Mouse (Mus musculus) gastrocnemius, postnatal 36 days (tissue): ENCODE data around the gene Ccdc82. TPM values are rescaled to one million over a fixed set of nuclear protein-coding genes. Genes with fewer than 3 reads are reported as not detected.

Source experiments
- DNase-seq, 2 experiments: peaks; one replicate each; pipeline ENCODE4 v3.0.0; 2022
- intact Hi-C: fragments of 180-260 bp; cut with DNase I; formaldehyde crosslinking; loops from one replicate; pipeline ENCODE4 v1.15.1; 2025
- long read RNA-seq, 2 experiments: library from polyadenylated mRNA; stranded (forward); transcript quantifications; one replicate each; pipeline ENCODE4 v2.0.0; 2021
- total RNA-seq, 2 experiments: library from RNA; stranded (reverse); gene quantifications; 2 replicates each; pipeline ENCODE4 v1.2.3; 2021

The Ccdc82 gene
- 1 to 10 TPM; 3.5 to 3.7 TPM for total RNA-seq
- long read RNA-seq, experiment 1, partial matches to known transcripts: 0 of 1 reads
- long read RNA-seq, experiment 1, other reads (novel, unspliced or antisense): 0 of 1 reads
- long read RNA-seq, experiment 2, full-length matches to known transcripts: 1 of 3 reads
- long read RNA-seq, experiment 2, partial matches to known transcripts: 2 of 3 reads
- long read RNA-seq, experiment 2, other reads (novel, unspliced or antisense): 0 of 3 reads

DNA sequence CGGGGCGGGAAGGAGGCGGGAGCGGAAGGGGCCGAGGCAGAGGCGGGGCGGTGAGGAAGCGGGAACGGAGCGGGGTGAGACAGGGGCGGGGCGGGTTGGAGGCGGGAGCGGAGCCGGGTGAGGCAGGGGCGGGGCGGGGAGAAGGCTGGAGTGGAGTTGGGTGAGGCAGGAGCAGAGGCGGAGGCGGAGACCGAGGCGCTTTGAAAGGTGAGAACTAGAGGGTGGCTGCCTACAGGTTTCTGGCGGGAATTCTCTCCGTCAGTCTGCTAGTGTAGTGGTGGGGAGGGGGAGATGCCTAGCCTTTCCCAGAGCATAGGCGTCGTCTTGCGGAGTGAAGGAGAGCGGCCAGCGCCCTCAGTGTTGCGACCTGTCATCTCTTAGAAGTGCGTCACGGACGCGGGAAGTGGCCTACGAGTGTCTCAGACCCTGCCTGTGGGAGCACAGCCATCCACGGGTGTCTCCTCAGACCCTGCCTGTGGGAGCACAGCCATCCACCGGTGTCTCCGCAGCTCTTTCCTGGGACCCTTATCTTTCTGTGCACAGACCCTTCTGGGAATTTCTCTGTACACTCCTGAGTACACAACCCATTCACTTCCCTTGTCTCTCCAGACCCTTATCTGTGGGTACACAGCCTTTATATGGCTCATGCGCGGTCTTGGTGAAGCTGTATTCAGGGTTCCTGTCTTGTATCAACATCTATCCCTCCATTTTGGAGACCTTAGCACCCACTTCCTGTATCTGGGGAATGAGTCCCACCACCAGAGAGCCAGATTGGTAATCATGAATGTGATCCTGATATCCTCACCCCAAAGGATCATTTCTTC is at the start of gene Ccdc82:
Gene Ccdc82, plus strand, starts transcription at position 141 of the 824 bp plus-strand sequence.
- intact Hi-C loops: loop anchor here (5.0 kb wide), 1 partner anchor 580 kb away; the partner anchor contains the start of genes Cep57 and Fam76b
- peak; percentile 70 to 93 for DNase-seq

DNA sequence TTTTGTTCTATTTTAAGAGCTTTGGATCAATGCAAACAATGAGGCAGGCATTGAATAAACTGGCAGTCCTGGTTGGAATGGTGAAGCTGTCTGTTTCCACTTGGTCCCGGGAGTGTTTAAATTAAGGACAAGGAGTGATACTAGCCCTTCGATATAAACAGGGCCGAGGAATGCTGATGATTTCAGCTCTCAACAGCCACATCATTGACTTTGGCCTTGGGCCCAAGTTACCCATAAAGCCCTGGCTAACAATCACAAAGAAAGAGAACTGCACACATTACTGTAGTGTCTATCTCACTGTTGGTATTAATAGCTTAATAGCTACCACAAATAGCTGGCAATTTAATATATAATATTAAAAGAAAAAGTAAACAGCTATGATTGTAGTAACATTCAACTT is 46.7 kb upstream of the Ccdc82 start:
- intact Hi-C loops: no loop called here

DNA sequence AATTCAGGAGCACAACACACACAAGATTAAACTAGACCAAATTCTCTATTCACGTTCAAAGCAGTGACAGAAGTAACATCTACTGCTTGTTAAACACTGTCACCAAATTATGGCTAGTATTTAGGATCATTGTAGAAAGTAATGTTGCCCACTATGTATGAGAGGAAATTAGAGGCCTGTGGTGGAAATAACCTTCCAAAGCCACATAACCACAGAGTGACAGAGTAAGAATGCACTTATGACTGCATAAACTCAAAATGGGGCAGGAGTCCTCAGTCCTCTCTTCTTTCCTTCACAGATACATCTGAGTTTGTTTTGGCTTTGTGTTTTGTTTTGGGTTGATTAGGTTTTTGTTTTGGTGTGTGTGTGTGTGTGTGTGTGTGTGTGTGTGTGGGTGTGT is 43.6 kb upstream of the Ccdc82 start:
- no peak for DNase-seq
- intact Hi-C loops: no loop called here

More for the DNA sequence above, 46.7 kb upstream of the Ccdc82 start:
- no peak for DNase-seq

GRCm38 (mm10) chr9:13203681-13204080 is 43.1 kb upstream of the Ccdc82 start:
- DNase-seq: no peak
- intact Hi-C loops: no loop called here

GRCm38 (mm10) chr9:13206369-13206768 is 40.4 kb upstream of the Ccdc82 start:
- intact Hi-C loops: no loop called here
- DNase-seq: no peak

- intact Hi-C loops: no loop called here
- no peak for DNase-seq
Measured at GRCm38 (mm10) chr9:13225872-13226271, 20.9 kb upstream of the Ccdc82 start.

DNA sequence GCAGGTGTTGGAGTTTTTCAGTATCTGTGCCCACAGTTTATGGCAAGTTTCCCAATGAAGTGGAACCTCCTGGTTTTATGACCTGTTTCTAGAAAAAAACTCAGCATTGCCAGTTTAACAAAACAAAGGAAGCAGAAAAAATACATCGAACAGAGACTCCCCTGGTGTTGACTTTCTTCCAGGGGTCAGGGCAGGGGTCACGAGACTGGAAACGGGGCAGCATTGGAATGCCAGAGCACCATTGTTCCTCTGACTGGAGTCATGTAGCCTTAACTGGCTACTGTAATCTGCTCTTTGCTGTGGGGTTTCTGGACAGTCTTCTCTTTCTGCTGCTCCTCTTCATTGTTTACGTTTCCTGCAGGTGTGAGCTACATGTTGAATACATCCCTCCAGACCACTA is 16.2 kb upstream of the Ccdc82 start:
- intact Hi-C loops: no loop called here
- DNase-seq: no peak

GRCm38 (mm10) chr9:13231545-13232216 is 15.1 kb upstream of the Ccdc82 start:
- DNase-seq: no peak
- intact Hi-C loops: loop anchor here (1.0 to 2.0 kb wide), 2 partner anchors 421 to 486 kb away; no protein-coding TSS in a partner anchor

- intact Hi-C loops: no loop called here
- no peak for DNase-seq
Measured at GRCm38 (mm10) chr9:13242321-13242720, 4.4 kb upstream of the Ccdc82 start.

DNA sequence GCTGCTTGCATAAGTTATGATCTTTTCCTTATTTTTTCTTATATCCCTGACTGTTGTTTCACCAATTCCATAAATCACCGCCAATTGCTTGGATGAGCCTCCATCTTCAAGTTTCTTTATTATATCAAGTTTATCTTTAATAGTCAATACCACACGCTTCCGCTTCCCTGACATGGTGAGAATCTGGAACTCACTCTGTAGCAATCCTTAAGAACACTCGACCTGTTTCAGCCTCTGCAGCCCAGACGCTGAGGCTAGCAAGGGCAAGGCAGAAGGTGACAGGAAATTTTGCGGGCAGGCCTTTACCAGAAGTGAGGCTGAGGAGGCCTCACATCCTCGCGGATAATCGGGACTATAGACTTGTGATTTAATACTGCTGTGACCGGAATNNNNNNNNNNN is 1.3 kb upstream of the Ccdc82 start, which contains the start of gene Jrkl:
Gene Jrkl, minus strand, starts transcription at position 349 of the 400 bp plus-strand sequence.
- intact Hi-C loops: loop anchor here (5.0 kb wide), 1 partner anchor 582 kb away; the partner anchor contains the start of genes Cep57 and Fam76b
- peak in 1 of 2 experiments; percentile 21 for DNase-seq

DNA sequence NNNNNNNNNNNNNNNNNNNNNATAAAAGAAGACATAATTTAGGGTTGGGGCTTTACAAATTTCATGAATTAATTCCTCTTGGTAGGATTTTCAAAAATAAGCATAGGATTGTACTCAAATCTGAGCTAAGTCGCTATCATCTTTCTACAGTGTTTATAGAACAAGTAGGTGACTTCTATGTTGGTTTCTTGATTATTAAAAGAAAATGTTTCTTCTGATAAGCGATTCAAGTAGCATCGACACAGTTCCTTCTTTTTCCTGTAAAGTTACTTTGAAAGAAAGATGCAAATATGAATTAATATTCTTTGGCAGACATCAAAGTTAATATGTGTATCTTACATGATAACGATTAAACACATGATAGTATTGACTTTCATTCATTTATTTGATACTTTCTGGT is 1.3 kb downstream of the Ccdc82 start:
- intact Hi-C loops: loop anchor here (5.0 kb wide), 1 partner anchor 579 kb away; the partner anchor contains the start of genes Cep57 and Fam76b
- no peak for DNase-seq

GRCm38 (mm10) chr9:13251251-13251650 is 4.5 kb downstream of the Ccdc82 start:
- no peak for DNase-seq
- intact Hi-C loops: no loop called here

DNA sequence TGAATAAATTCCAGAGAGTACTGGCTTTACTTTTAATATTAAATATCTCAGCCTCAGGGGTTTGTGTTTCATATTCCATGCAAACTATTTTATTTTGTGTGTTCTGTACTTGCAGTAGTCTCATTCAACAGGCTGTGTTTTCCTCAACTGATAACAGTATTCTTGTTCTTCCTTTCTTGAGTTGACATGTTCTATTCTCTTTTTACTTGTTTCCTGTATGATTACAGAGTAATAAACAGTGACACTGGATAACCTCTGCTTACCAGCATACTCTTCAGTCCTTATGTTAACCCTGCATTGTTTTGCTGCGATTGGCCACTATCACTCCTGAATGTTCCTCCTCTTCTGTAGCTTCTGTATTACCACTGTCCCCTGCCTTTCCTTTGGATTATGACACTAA is 10.0 kb downstream of the Ccdc82 start:
- intact Hi-C loops: no loop called here
- DNase-seq: no peak

GRCm38 (mm10) chr9:13258173-13258572 is 11.4 kb downstream of the Ccdc82 start:
- intact Hi-C loops: no loop called here

DNA sequence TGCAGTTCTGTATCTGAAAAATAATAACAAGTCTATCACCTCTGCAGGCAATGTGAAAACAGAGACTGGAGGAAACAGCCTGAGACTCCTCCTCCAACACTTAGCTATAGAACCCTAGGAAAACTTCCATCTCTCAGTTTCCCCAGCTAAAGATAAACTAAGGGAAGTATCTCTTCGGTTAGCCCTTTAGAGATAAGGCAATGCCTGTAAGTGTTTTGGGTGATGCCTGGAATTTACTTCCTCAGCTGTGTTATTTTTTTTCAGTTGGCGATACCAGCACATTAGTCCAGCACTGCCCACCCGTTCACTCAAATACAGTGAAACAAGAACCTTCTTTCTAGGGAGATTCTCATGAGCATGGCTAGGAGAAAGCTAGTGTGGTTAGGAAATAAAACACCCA is 14.2 kb downstream of the Ccdc82 start:
- intact Hi-C loops: no loop called here

More at GRCm38 (mm10) chr9:13258173-13258572, 11.4 kb downstream of the Ccdc82 start:
- DNase-seq: no peak

DNA sequence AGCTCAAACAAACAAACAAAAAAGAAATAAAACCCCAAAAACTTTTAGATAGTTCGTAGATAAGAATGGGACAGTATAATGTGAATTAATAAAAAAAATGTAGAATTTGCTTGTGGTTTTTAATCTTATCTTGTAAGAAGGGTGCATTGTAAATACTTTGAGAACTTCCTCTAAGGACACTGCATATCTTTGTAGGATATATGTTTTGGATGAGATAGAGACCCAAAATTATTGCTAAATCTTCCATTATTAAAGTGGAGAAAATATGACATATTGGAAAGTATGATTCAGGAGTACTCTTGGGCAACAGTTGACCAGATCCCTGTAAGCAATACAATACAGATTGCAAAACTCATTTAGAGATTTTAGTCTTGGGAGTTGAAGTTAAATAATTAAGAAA is 26.5 kb downstream of the Ccdc82 start:
- no peak for DNase-seq
- intact Hi-C loops: no loop called here

More for the DNA sequence above, 14.2 kb downstream of the Ccdc82 start:
- DNase-seq: no peak

DNA sequence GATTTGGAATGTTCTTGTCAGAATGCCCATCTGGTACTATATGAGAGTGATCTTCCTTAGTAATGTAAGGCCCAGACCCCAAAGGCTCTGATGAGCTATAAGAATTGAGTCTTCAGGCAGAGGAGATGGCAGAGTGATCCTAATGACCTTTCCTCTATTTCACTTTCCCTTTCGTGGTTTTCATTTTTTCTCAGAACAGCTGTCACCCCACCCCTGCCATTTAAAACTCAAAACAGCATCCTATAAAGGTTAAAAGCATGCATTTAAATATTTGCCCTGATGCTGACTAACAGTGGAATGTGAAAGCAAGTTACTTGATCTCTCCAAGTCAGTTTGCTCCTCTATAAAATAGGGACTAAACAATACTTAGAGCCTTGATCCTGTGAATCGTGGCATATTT is 40.7 kb downstream of the Ccdc82 start:
- intact Hi-C loops: no loop called here
- no peak for DNase-seq

DNA sequence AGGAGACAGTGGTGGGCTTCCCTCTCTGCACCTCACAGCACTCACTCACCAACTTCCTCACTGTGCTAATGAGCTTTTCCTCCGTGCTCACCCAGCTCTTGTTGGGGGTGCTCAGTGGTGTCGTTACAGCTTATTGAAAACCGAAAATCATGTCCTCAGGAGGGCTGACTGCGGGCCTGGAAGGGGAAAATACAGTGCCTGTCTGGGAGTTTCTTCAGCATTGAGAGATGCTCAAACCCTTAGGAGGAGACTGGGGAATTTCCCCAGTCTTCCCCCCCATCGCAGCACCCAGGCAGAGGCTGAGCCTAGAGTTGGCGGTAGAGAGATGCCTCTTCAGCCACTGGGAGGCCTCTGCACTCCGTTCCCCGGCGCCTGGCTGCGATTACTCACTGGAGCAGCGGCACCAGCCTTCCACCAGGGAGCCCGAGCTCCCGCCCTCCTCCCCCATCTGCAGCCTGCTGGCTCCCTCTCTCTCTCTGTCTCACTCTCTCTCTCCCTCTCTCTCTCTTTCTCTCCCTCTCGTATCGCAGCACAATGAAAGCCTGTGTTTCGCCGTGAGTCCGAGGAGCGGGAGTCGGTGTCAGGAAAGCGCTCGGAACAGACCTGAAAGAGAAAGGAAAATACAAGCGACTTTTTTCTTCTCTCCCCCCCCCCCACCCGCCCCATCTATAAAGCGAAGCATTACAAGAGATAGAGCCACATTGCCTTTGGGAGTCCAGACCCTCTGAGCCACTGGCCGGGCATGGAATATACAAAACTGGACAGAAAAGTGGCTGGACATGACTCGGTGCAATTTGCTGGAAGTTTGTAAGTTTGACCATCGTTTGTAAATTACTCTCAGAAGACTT is 49.7 kb downstream of the Ccdc82 start:
- peak; percentile 78 to 90 for DNase-seq
- intact Hi-C loops: loop anchor here (2.0 kb wide), 1 partner anchor 356 kb away; no protein-coding TSS in a partner anchor

GRCm38 (mm10) chr9:13297122-13297667 is 50.4 kb downstream of the Ccdc82 start:
- intact Hi-C loops: loop anchor here (2.0 kb wide), 1 partner anchor 356 kb away; no protein-coding TSS in a partner anchor
- DNase-seq: no peak
